Mouse (Mus musculus) heart, postnatal 14 days (tissue): ENCODE data around the gene Pqlc2. TPM values are rescaled to one million over a fixed set of nuclear protein-coding genes. Genes with fewer than 3 reads are reported as not detected.
A peak's percentile ranks its signal among the peaks of the same experiment; 100 is the strongest.

Source experiments
- DNase-seq, 2 experiments: peaks; one replicate each; pipeline ENCODE4 v3.0.0; 2021 to 2022
- intact Hi-C: fragments of 180-260 bp; cut with DNase I; formaldehyde crosslinking; loops from one replicate; pipeline ENCODE4 v1.15.1; 2025
- total RNA-seq, 2 experiments: library from RNA; stranded (reverse); gene quantifications; 2 replicates each; pipeline ENCODE4 v1.2.3; 2021

The Pqlc2 gene
- total RNA-seq, 2 experiments from 2014 or later: 7.1 to 8.4 TPM

DNA sequence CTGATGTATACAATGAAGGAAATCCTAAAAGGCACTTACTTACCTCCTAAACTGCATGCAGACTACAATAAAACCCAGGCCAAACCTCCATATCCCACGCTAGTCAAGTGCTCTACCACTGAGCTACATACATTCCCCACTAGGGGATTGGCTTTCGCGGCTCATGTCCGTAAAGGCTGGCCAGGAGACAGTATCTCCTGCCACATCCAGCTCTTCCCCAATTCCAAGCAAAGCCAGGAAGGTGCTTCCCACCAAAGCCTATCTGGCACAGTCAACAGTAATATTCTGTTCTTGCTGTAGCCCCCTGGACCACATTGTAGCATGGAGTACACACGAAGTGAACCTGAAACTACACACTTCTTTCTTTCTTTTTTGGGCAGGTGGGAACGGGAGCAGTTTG lies 857 bp downstream of the Pqlc2 start:
- no peak for DNase-seq
- intact Hi-C loops: no loop called here

DNA sequence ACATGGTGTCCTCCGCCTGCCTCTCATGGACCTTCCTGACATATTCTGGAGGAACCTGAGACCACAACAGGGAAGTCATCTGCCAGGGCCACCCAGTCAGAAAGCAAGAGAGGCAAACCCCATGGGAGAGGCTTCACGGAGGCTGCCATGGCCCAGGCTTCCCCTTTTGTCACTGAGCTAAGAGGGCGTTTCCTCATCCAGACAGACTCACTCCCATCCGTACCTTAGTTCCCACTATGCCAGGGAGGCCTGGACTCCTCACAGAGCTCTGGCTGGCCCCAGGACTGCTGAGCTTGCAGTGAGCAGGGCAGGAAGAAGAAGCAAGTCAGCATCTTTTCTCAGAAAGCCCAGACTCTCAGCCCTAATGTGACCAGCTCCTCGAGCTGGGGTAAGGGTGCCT lies 2.6 kb downstream of the Pqlc2 start:
- no peak for DNase-seq
- intact Hi-C loops: no loop called here

GRCm38 (mm10) chr4:139305521-139305920 lies 5.0 kb downstream of the Pqlc2 start:
- intact Hi-C loops: no loop called here
- DNase-seq: no peak

- no peak for DNase-seq
Observed at GRCm38 (mm10) chr4:139302241-139302640, 8.3 kb downstream of the Pqlc2 start.

DNA sequence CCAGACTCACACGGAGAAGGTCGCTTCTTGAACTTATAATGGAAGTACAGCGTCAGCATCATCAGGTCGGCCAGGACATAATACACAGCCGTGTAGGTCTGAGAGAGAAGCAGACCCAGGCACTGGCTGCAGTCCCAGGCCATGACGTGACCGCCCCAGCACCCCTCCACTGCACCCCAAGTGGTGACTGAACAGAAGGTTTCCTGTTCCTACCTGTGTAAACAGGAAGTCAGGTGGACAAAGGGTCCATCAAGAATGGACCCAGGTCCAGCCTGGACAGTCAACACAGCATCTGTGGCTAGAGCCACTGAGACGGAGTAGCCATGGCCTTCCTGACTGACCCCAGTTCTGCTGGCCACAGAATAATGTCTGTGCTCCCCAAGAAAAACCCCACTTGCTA lies 8.7 kb downstream of the Pqlc2 start:
- intact Hi-C loops: no loop called here
- no peak for DNase-seq

More at GRCm38 (mm10) chr4:139302241-139302640, 8.3 kb downstream of the Pqlc2 start:
- intact Hi-C loops: no loop called here

- DNase-seq: no peak
- intact Hi-C loops: no loop called here
Observed at GRCm38 (mm10) chr4:139298671-139299366, 11.7 kb downstream of the Pqlc2 start.

DNA sequence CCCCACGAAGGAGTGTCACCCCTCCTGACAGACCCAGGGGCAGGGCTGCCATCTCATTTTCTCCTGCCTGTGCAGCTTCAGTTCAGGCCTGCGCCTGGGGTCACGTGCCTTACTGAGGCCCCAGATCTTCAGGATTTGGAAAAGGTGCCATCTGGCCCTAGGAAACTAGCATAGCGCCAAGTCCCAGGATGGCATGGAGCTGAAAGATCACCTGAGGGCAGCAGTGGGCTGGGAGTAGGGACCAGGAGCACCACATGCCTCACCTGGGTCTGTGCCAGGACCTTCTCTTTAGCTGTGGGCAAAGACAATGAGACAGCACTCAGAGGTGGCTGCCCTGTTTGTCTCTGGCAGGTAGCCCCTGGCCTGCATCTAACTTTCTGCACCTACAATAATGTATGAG lies 12.9 kb downstream of the Pqlc2 start:
- DNase-seq: peak; percentile 62 to 79
- intact Hi-C loops: no loop called here

GRCm38 (mm10) chr4:139292038-139292437 lies 18.5 kb downstream of the Pqlc2 start:
- intact Hi-C loops: no loop called here
- DNase-seq: no peak

DNA sequence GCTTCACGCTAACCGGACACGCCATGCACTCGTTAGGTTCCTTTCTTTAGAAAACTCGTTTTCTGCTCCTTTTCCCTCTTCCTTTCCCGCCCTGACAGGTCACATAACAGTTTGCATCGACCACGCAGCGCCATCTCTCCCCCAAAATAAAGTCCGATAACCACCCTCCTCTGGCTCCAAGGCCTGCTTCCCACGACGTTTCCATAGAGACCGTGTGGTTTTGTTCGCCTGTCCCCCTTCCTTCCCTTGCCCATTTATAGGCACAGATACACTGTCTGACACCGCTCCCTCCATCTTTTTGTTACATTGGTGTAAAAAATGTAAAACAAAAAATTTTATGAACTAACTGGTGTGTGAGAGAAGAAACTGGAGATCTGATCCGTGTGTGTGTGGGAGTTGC lies 19.4 kb downstream of the Pqlc2 start:
- no peak for DNase-seq
- intact Hi-C loops: no loop called here

GRCm38 (mm10) chr4:139289017-139289416 lies 21.5 kb downstream of the Pqlc2 start:
- intact Hi-C loops: loop anchor here (5.0 kb wide), 1 partner anchor 48 kb away; no protein-coding TSS in a partner anchor
- peak; percentile 57 to 64 for DNase-seq

GRCm38 (mm10) chr4:139287122-139287863 lies 23.2 kb downstream of the Pqlc2 start:
- peak; percentile 87 to 92 for DNase-seq
- intact Hi-C loops: loop anchor here (1.0 to 5.0 kb wide), 2 partner anchors 50 to 201 kb away; no protein-coding TSS in a partner anchor

DNA sequence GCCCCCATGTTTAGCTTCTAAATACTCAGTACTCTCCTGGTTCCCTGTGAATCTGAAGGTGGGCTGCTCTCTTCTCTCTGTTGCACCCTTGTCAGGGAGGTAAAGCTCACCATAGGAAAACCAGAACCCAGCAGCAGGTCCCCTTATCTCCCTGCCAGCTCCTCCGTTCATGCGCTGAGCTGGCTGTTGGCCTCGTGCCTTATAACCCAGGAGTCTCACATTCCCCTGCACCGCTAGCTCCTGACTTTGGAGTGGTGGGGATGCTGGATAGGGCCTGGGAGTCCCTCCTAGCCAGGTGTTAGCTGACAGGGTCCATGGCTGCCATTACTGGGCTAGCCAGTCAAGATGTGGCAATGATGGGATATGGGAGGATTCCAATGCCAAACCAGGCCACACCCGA lies 24.3 kb downstream of the Pqlc2 start:
- intact Hi-C loops: loop anchor here (5.0 kb wide), 1 partner anchor 51 kb away; no protein-coding TSS in a partner anchor
- DNase-seq: peak in 1 of 2 experiments; percentile 34

- no peak for DNase-seq
- intact Hi-C loops: loop anchor here (5.0 kb wide), 1 partner anchor 52 kb away; no protein-coding TSS in a partner anchor
Observed at GRCm38 (mm10) chr4:139284877-139285276, 25.6 kb downstream of the Pqlc2 start.

DNA sequence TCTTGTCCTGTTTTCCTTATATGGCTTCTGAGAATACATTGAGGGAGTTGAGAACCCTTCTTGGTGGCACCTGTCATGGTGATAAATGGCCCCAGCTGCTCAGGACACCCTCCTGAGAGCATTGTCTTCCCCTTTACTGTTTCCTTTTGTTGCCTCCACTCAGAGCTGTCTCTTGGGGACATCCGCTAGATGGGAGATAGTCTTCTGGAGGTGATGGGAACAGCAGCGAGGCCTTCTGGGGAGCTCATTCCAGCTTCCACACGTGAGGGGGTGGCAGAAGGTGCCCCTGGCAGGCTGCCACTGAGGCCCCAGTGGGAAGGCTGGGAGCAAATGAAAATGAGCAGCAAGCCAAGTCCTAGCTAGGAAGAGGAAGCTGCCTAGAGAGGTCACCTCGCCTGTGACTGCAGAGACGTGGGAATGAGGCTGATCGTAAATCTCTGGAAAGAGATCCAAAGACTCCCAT lies 27.5 kb downstream of the Pqlc2 start:
- peak; percentile 30 to 32 for DNase-seq
- intact Hi-C loops: no loop called here

GRCm38 (mm10) chr4:139281791-139282345 lies 28.6 kb downstream of the Pqlc2 start:
- DNase-seq: no peak
- intact Hi-C loops: no loop called here

GRCm38 (mm10) chr4:139280530-139280929 lies 30.0 kb downstream of the Pqlc2 start:
- intact Hi-C loops: no loop called here
- DNase-seq: no peak

GRCm38 (mm10) chr4:139276411-139276810 lies 34.1 kb downstream of the Pqlc2 start:
- no peak for DNase-seq
- intact Hi-C loops: no loop called here

DNA sequence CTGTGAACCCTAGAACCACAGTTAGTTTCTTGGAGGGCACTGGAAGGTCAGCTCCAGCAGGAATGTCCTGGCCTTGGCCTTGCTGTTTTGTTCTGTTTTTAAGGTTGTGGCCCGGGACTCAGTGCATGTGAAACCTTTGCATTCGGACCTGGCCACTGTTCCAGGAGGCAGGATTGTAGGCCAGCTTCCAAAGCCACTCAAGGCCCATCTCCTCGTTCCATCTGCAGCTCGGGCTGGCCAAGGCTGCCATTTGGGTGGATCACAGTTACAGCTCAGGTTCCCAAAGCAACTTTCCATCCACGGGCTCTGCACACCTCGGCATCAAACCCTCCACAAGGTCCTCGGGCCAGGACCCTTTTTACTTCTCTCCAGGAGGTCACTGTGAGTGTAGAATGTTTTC lies 35.9 kb downstream of the Pqlc2 start:
- no peak for DNase-seq
- intact Hi-C loops: no loop called here

GRCm38 (mm10) chr4:139272951-139273680 lies 37.4 kb downstream of the Pqlc2 start:
- intact Hi-C loops: no loop called here
- DNase-seq: no peak

GRCm38 (mm10) chr4:139271562-139271961 lies 38.9 kb downstream of the Pqlc2 start:
- intact Hi-C loops: no loop called here
- DNase-seq: no peak

DNA sequence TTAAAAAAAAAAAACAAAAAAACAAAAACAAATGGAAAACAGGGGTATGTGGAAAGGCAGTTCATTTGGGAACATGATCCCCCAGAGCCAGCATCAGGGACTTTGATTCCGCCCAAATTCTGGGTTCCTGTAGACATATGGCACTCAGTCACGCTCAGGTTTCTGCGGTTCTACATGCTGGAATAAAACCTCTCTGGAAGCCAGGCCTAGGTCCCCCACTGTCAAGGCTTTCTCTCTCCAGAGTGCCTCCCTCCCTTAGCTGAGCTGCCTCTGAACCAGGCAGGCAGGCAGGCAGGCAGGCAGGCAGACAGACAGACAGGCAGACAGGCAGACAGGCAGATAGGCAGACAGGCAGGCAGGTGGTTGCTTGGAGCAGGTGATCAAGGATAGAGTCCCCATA lies 40.3 kb downstream of the Pqlc2 start:
- no peak for DNase-seq
- intact Hi-C loops: no loop called here
